Mouse (Mus musculus) forebrain, postnatal 0 days (tissue): Measurements from ENCODE around the gene Arhgap44. TPM values are rescaled to one million over a fixed set of nuclear protein-coding genes. Genes with fewer than 3 reads are reported as not detected.

Experiments used
- ATAC-seq: fragments of 200-750 bp; cut with Nextera tagmentation; 2 replicates; pipeline ENCODE4 v1.8.0; 2017; ENCODE audit warnings: mild to moderate bottlenecking, moderate library complexity
- DNase-seq: peaks from one replicate; pipeline ENCODE4 v3.0.0-alpha.2; 2015
- H3K27ac ChIP-seq: fragments of 300-500 bp; sonication (generic); 2 replicates; pipeline ENCODE4 v1.5.1; 2014; ENCODE audit warnings: low read depth, mild to moderate bottlenecking, antibody characterized with exemption, low read length, moderate library complexity, mixed read lengths
- H3K27me3 ChIP-seq: fragments of 300-500 bp; sonication (generic); 2 replicates; pipeline ENCODE4 v1.6.1; 2014; ENCODE audit warnings: mild to moderate bottlenecking, low read length, mixed read lengths; ENCODE audit not compliant: insufficient read depth
- H3K36me3 ChIP-seq: fragments of 300-500 bp; sonication (generic); 2 replicates; pipeline ENCODE4 v1.6.1; 2014; ENCODE audit warnings: mild to moderate bottlenecking, moderate library complexity; ENCODE audit not compliant: insufficient read depth
- H3K4me1 ChIP-seq: fragments of 300-500 bp; sonication (generic); 2 replicates; pipeline ENCODE4 v1.6.1; 2014; ENCODE audit warnings: antibody characterized with exemption; ENCODE audit not compliant: insufficient read depth
- H3K4me2 ChIP-seq: fragments of 300-500 bp; sonication (generic); 2 replicates; pipeline ENCODE4 v1.6.1; 2014; ENCODE audit warnings: low read depth, mild to moderate bottlenecking, moderate library complexity
- H3K4me3 ChIP-seq: fragments of 300-500 bp; sonication (generic); 2 replicates; pipeline ENCODE4 v1.5.1; 2014; ENCODE audit warnings: low read depth, low read length, mixed read lengths
- H3K9ac ChIP-seq: fragments of 300-500 bp; sonication (generic); 2 replicates; pipeline ENCODE4 v1.6.1; 2014; ENCODE audit warnings: mild to moderate bottlenecking
- H3K9me3 ChIP-seq: fragments of 300-500 bp; sonication (generic); 2 replicates; pipeline ENCODE4 v1.6.1; 2016; ENCODE audit warnings: low read length
- CTCF ChIP-seq: sonication (generic); IDR thresholded peaks from 2 replicates; pipeline ENCODE4 v1.5.1; 2016; ENCODE audit warnings: antibody characterized with exemption, control low read depth, low read depth
- WGBS: fragments of 180-500 bp; shearing (Covaris S2); extraction: QIAGEN DNeasy Blood & Tissue Kit; methylation state at CpG from one replicate; pipeline ENCODE4 v1.1.7; 2014; 5-methylcytosine and 5-hydroxymethylcytosine counted together
- polyA plus RNA-seq: library from polyadenylated mRNA; unstranded; fragments of >200 nt; fragmentation: Nextera tagmentation; extraction: Ambion mirVana; gene quantifications from 2 replicates; pipeline ENCODE4 v1.2.1, GENCODE M21; 2015
- total RNA-seq: library from RNA; depleted of rRNA; stranded (reverse); fragments of >200 nt; gene quantifications from 2 replicates; pipeline ENCODE4 v1.2.3, GENCODE M21; 2014

Gene Arhgap44
- total and polyA plus RNA-seq, 2 experiments from 2014 or later, result 17.4 to 29.6 TPM

- no peak for ATAC-seq
- WGBS, result 73% methylated on average over 4 of the region's 4 CpGs
Observed at GRCm38 (mm10) chr11:65142838-65143417, 19.8 kb downstream of the Arhgap44 start.

DNA sequence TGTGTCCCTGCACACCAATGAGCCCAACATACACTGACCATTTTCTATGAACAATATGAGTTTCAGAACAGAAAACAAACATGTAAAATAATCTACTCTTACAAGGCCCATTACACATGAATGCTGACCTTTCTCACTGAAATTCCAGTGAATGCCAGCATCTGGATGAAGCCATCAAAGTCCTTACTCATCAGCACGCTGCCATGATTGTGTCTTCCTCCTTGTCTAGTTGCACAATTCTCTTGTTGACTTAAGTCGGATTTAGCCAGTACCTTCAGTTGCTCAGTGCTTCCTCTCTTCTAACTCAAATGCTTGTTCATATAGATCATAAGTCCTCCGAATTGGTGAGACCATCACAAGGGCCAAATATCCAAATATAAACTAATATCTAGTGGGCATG, 23.7 kb downstream of the Arhgap44 start:
- Histone ChIP-seq H3K27me3 (no peaks in the 10 kb centered on the region), H3K36me3 (no peaks in the 10 kb centered on the region), H3K4me1 (no peaks in the 10 kb centered on the region), H3K27ac (no peak overlapping the region), H3K9ac (no peak overlapping the region), H3K4me3 (no peak overlapping the region), H3K4me2 (no peak overlapping the region), H3K9me3 (no peaks in the 10 kb centered on the region)
- no peak for TF ChIP-seq CTCF
- DNase-seq, result no peak
- no peak for ATAC-seq
- WGBS, result 91% methylated on average over 3 of the region's 3 CpGs

More at GRCm38 (mm10) chr11:65142838-65143417, 19.8 kb downstream of the Arhgap44 start:
- Histone ChIP-seq H3K4me3 (no peak overlapping the region), H3K4me2 (no peak overlapping the region), H3K4me1 (no peaks in the 10 kb centered on the region), H3K27me3 (no peaks in the 10 kb centered on the region), H3K9me3 (no peaks in the 10 kb centered on the region), H3K27ac (no peak overlapping the region), H3K36me3 (no peaks in the 10 kb centered on the region), H3K9ac (no peak overlapping the region)
- DNase-seq, result no peak
- no peak for TF ChIP-seq CTCF

DNA sequence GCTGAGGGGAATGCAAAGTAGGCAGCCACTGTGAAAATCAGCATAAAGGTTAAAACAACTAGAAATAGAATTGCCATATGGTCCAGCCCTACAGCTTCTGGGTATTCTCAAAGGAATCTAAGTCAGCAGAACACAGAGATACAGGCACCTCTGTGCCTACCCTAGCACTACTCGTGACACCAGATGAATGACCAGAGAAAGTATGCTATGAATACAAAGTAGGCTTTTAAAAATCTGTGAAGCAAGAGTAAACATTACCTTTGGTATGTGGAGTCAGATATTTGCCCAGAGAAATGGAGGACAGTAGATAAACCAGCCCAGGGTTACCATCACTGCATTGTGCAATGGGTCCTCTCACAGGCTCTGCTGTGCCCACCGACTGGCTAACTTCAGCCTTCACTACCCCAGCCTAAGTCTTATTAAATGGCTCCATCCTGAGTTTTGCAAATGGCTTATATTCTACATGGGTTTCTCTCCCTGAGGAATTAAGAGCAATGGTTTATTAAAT, 25.6 kb downstream of the Arhgap44 start:
- no peak overlapping the region for H3K9ac ChIP-seq
- H3K9me3 ChIP-seq, result no peaks in the 10 kb centered on the region
- no peak for TF ChIP-seq CTCF
- WGBS, result 66% methylated on average over 2 of the region's 2 CpGs
- H3K27ac ChIP-seq, result no peak overlapping the region
- ATAC-seq (no peak), DNase-seq (no peak)
- no peak overlapping the region for H3K4me3 ChIP-seq
- H3K36me3 ChIP-seq, result no peaks in the 10 kb centered on the region
- no peak overlapping the region for H3K4me2 ChIP-seq
- no peaks in the 10 kb centered on the region for H3K27me3 ChIP-seq
- H3K4me1 ChIP-seq, result no peaks in the 10 kb centered on the region

DNA sequence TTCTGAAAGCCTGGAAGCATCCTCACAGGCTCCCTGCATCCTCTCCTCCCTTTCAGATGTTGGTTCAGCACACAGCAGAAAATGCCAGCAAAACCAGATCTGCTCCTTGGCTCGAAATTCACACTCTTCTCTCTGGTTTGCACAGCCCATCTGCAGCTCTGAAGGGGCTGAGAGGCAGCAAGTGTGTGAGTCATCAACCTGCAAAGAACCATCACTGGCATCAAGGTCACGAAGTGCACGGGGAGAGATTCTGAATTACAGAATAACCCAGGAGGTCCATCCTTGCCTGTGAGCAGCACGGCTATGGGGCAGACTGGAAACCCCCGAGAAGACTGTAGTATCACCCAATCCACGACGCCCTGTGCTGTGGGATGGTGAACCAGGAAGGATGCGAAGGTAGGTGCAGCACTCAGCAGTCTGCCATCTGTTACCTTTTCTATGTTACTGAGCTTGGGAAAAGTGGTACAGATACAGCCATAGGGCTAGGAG, 27.5 kb downstream of the Arhgap44 start:
- Histone ChIP-seq H3K4me2 (no peak overlapping the region), H3K4me3 (no peak overlapping the region), H3K9ac (no peak overlapping the region), H3K9me3 (no peaks in the 10 kb centered on the region), H3K27me3 (no peaks in the 10 kb centered on the region), H3K4me1 (no peaks in the 10 kb centered on the region), H3K27ac (no peak overlapping the region), H3K36me3 (no peaks in the 10 kb centered on the region)
- ATAC-seq (no peak; the same call in 1 of the 2 replicates), DNase-seq (no peak)
- 80% methylated on average over 8 of the region's 8 CpGs for WGBS
- no peak for TF ChIP-seq CTCF

DNA sequence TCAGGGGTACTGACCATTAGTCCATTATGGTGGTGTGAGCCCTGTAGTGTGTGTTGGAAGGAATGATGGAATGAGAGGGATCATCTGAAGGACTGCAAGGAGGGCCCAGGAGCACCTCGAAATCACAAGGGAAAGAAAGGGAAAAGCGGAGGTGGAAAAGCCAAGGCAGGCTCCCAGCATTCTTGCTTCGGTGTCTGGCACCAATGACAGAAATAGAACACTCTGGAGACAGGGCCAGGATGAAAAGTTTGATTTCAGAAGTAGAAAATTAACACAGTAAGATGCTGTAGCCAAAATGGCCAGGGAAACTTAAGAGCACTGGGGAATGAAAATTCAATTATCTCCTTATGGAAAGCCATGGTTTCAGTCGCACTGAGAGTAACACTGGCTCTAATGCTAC, 29.1 kb downstream of the Arhgap44 start:
- no peak overlapping the region for H3K4me2 ChIP-seq
- TF ChIP-seq CTCF, result no peak

GRCm38 (mm10) chr11:65129110-65129509, 33.7 kb downstream of the Arhgap44 start:
- H3K4me1 ChIP-seq, result 0 out of 2 replicates have a peak, but pooled peaks cover 3% of the 10 kb centered on the region
- H3K27ac ChIP-seq, result no peak overlapping the region
- peak; percentile 38 for TF ChIP-seq CTCF
- no peak for ATAC-seq
- no peaks in the 10 kb centered on the region for H3K36me3 ChIP-seq
- no peak for DNase-seq
- no peak overlapping the region for H3K4me3 ChIP-seq
- 84% methylated on average over 4 of the region's 4 CpGs for WGBS
- no peak overlapping the region for H3K9ac ChIP-seq
- H3K4me2 ChIP-seq, result no peak overlapping the region
- no peaks in the 10 kb centered on the region for H3K9me3 ChIP-seq
- H3K27me3 ChIP-seq, result no peaks in the 10 kb centered on the region

More for the DNA sequence above, 29.1 kb downstream of the Arhgap44 start:
- Histone ChIP-seq H3K9me3 (no peaks in the 10 kb centered on the region), H3K4me1 (no peaks in the 10 kb centered on the region), H3K4me3 (no peak overlapping the region), H3K27me3 (no peaks in the 10 kb centered on the region), H3K9ac (no peak overlapping the region), H3K36me3 (no peaks in the 10 kb centered on the region), H3K27ac (no peak overlapping the region)
- DNase-seq (no peak), ATAC-seq (no peak)
- 81% methylated on average over 4 of the region's 4 CpGs for WGBS

DNA sequence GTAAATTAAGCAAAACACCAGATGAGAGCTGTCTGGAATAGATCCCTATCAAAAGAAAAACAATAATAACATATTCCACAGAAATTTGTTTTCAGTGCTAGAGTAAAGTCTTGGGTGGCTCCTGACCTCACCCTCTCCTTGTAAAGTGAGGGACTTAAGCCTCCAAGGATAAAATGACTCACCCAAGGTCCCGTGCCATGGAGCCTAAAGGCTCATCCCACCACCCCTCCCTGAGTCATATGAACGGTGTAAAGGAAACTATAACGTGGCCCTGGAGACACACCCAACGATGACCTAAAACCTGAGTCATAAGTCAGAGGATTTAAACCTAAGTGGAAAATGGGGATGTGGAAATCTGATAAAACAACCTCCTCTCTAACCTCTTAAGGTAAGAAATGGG, 34.1 kb downstream of the Arhgap44 start:
- ATAC-seq (no peak), DNase-seq (no peak)
- Histone ChIP-seq H3K36me3 (no peaks in the 10 kb centered on the region), H3K4me3 (no peak overlapping the region), H3K4me1 (0 out of 2 replicates have a peak, but pooled peaks cover 3% of the 10 kb centered on the region), H3K27ac (no peak overlapping the region), H3K9ac (no peak overlapping the region), H3K4me2 (no peak overlapping the region), H3K9me3 (no peaks in the 10 kb centered on the region), H3K27me3 (no peaks in the 10 kb centered on the region)
- no peak for TF ChIP-seq CTCF
- 89% methylated on average over 4 of the region's 4 CpGs for WGBS
